Mouse (Mus musculus) c-Kit-positive CD71-negative TER-119-negative erythroid progenitor cells, embryonic 14.5 days (primary cell): ENCODE measurements around the gene Mink1.
"Not testable (repeated sequence)": the region's sequence is repeated elsewhere in the genome, so short reads cannot be mapped to it uniquely, and the experiment has no call there.

Experiments used
- DNase-seq: peaks from one replicate; pipeline ENCODE4 v3.0.0-alpha.2; 2013; ENCODE audit warnings: low read depth

Gene Mink1

GRCm38 (mm10) chr11:70562287-70562994 lies at the start of gene Mink1:
Gene Mink1, plus strand, starts transcription at chr11:70562881.
- peak; percentile 65 for DNase-seq

- DNase-seq = no peak
Measured at GRCm38 (mm10) chr11:70513520-70513919, 49.2 kb upstream of the Mink1 start.

- no peak for DNase-seq
Measured at GRCm38 (mm10) chr11:70514288-70514687, 48.4 kb upstream of the Mink1 start, which contains the start of gene Vmo1. Gene Vmo1, minus strand, starts transcription at chr11:70514616.

- DNase-seq = peak; percentile 71
Measured at GRCm38 (mm10) chr11:70516352-70516751, 46.3 kb upstream of the Mink1 start.

GRCm38 (mm10) chr11:70518436-70518835 lies 44.2 kb upstream of the Mink1 start:
- DNase-seq = no peak

- DNase-seq = no peak
Measured at GRCm38 (mm10) chr11:70518923-70519322, 43.8 kb upstream of the Mink1 start, which contains the start of gene Gltpd2. Gene Gltpd2, plus strand, starts transcription at chr11:70519196.

GRCm38 (mm10) chr11:70520178-70520769 lies 42.4 kb upstream of the Mink1 start:
- no peak for DNase-seq

- not testable (repeated sequence) for DNase-seq
Measured at GRCm38 (mm10) chr11:70523306-70523989, 39.2 kb upstream of the Mink1 start.

GRCm38 (mm10) chr11:70524782-70525181 lies 37.9 kb upstream of the Mink1 start:
- no peak for DNase-seq

GRCm38 (mm10) chr11:70525184-70525678 lies 37.5 kb upstream of the Mink1 start, which contains the start of gene Psmb6:
Gene Psmb6, plus strand, starts transcription at chr11:70525367.
- DNase-seq = peak; percentile 91

- DNase-seq = no peak
Measured at GRCm38 (mm10) chr11:70525726-70526125, 37.0 kb upstream of the Mink1 start.

GRCm38 (mm10) chr11:70526211-70526610 lies 36.5 kb upstream of the Mink1 start:
- DNase-seq = no peak

GRCm38 (mm10) chr11:70528610-70529009 lies 34.1 kb upstream of the Mink1 start:
- no peak for DNase-seq

GRCm38 (mm10) chr11:70531065-70531464 lies 31.6 kb upstream of the Mink1 start:
- not testable (repeated sequence) for DNase-seq

- no peak for DNase-seq
Measured at GRCm38 (mm10) chr11:70532839-70533238, 29.8 kb upstream of the Mink1 start, which contains the start of gene Gm40193. Gene Gm40193, minus strand, starts transcription at chr11:70532939.

- no peak for DNase-seq
Measured at GRCm38 (mm10) chr11:70539423-70539822, 23.3 kb upstream of the Mink1 start.

GRCm38 (mm10) chr11:70539877-70540587 lies 22.6 kb upstream of the Mink1 start, which contains the start of gene Pld2:
Gene Pld2, plus strand, starts transcription at chr11:70540064.
- DNase-seq = peak; percentile 76

- DNase-seq = no peak
Measured at GRCm38 (mm10) chr11:70540928-70541327, 21.8 kb upstream of the Mink1 start.

- no peak for DNase-seq
Measured at GRCm38 (mm10) chr11:70541415-70541814, 21.3 kb upstream of the Mink1 start.

- DNase-seq = no peak
Measured at GRCm38 (mm10) chr11:70544496-70544895, 18.2 kb upstream of the Mink1 start.

GRCm38 (mm10) chr11:70551526-70551925 lies 11.2 kb upstream of the Mink1 start:
- DNase-seq = no peak

GRCm38 (mm10) chr11:70553940-70554339 lies 8.7 kb upstream of the Mink1 start:
- no peak for DNase-seq
